Mouse (Mus musculus): ENCODE measurements around the gene Cldn10.
"Not testable (repeated sequence)": the region's sequence is repeated elsewhere in the genome, so short reads cannot be mapped to it uniquely, and the experiment has no call there.

The Cldn10 gene

GRCm38 (mm10) chr14:118781601-118782000 lies 6.1 kb upstream of the Cldn10 start:
- DNase-seq (ENCODE audit: low read depth, low spot score): no peak

DNA sequence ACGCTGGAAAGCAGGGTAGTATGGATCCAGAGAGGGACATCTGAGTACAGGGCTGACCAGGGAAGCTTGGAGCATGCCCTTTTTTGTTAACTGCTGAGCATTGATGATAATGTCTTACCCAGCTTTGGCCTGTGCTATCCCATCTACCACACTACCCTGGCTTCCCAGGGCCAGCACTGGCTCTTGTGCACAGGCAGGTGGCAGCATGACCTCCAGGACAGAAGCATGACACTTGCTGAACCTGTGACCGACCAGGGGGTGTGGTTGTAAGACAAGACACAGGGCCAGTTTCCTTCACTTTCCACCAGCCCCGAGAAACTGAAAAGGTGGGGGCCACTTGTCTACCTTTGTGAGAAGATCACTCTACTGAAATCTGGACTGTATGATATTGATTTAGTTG lies 5.5 kb upstream of the Cldn10 start:
- DNase-seq (ENCODE audit: low read depth, low spot score): no peak

DNA sequence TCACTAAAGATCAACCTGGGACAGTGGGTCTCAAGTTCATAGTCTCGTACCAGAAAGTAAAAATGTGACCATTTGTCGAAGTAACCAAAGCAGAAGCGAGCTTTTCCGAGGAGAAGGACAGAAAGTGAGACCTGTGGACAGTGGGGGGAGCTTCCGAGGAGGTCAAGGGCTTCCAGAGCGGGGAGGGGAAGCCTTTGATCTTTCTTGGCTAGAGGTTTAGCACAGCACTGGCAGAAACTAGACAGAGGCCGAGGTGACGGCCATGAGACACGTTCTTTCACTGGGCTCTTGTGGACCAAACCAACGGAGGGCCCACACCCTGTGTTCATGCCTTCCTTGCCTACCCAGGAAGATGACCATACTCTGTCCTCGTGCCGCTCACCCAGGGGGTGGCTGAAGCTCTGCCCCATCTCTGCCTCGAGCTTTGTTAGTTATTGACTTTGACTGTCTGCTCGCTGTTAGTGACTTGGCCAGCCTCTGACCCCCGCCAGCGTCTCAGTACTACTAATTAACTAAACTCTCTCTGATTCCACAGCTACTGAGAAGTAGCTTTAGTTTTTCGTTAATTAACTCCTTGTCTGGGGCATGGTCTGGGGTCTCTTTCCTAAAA lies 4.3 kb upstream of the Cldn10 start:
- DNase-seq (ENCODE audit: low read depth, low spot score): no peak

DNA sequence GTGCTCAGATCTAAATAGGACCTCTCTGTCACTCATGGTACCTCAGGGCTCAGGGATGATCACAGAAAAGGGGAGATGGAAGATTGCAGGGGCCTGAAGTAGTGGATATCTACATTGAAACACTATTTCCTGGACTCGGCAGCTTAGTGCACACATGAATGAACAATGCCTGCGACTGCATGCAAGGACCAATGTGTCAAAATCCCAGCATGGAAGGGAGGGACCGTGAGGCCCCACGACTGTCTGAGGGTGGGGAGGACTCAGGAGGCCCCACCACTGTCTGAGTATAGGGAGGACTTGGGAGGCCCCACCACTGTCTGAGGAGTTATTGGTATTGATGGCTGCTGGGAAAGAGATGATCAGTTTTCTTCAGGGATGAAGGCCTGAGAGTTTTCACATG lies 2.5 kb downstream of the Cldn10 start:
- DNase-seq (ENCODE audit: low read depth, low spot score): no peak

- no peak for DNase-seq (ENCODE audit: low read depth, low spot score)
Measured at GRCm38 (mm10) chr14:118792957-118793356, 5.2 kb downstream of the Cldn10 start.

DNA sequence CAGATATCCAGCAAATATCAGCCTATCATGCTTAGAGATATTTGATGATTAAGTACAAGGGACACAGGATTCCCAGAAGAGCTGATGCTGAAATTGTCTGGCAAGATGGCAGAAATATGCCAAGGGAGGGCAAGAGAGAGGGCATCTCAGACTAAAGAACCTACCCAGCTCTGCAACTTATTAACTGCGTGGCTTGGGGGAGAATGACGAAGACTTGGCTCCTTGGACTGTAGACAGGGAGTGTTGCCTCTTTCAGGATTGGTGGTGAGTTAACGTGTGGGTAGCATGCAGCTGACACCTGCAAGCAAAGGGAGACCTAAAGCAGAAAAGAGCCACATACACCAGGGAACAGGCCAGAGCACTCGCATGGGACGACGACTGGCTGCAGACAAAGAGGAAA lies 5.7 kb downstream of the Cldn10 start:
- no peak for DNase-seq (ENCODE audit: low read depth, low spot score)

- no peak for DNase-seq (ENCODE audit: low read depth, low spot score)
Measured at GRCm38 (mm10) chr14:118794196-118794595, 6.5 kb downstream of the Cldn10 start.

DNA sequence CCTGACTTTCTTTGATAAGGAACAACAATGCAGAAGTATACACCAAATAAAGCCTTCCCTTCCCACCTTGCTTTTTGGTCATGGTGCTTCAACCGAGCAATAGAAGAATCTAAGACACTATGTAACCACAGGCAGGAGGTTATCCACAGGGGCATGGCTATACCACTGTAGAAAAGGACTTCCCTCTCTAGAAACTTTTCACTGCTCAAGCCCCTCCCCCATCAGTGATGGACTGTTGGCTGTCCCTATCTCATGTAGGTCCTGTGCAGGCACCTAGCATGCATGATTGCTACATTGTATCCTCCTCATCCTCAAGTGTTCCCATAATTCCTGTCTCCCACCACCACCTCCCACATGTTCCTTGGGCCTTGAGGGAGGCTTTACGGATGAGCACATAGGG lies 7.2 kb downstream of the Cldn10 start:
- no peak for DNase-seq (ENCODE audit: low read depth, low spot score)

- DNase-seq (ENCODE audit: low read depth, low spot score): no peak
Measured at GRCm38 (mm10) chr14:118795915-118796693, 8.4 kb downstream of the Cldn10 start.

DNA sequence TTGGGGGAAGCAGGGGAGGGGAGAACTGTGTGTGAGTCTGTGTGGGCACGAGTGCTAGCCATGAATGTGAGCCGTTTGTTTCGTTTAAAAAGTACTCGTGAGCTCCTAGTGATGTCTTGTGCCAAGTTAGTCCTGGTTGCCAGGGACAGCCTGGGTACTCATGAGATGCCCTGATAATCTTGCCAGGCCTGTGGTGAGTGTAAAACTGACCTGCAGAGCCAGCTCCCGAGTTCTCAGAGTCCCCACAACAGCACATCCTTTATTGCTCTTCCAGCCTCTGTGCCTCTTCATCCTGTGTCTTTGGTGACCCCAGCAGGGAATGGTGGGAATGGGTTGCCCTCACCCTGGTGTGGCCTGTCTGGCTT lies 9.0 kb downstream of the Cldn10 start:
- no peak for DNase-seq (ENCODE audit: low read depth, low spot score)

GRCm38 (mm10) chr14:118797270-118797669 lies 9.6 kb downstream of the Cldn10 start:
- DNase-seq (ENCODE audit: low read depth, low spot score): no peak

DNA sequence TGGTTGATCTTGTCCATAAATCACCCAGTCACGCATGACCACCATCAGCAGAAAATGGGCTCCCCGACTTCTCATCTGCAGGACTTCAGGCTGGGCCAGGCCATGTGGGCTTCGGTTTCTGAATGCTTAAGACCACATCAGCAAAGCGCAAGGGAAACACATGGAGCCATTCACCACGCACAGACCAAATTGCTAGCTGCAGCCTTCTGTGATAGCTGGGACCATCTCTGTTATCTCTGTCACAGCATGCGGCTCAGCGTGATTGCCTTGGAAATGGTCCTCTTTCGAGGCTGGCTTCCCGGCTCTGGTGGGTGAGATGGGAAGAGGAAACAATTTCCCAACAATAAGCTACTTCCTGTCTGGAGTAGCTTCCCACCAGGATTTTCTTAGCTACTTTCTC lies 12.2 kb downstream of the Cldn10 start:
- no peak for DNase-seq (ENCODE audit: low read depth, low spot score)

GRCm38 (mm10) chr14:118803936-118804335 lies 16.2 kb downstream of the Cldn10 start:
- DNase-seq (ENCODE audit: low read depth, low spot score): no peak

DNA sequence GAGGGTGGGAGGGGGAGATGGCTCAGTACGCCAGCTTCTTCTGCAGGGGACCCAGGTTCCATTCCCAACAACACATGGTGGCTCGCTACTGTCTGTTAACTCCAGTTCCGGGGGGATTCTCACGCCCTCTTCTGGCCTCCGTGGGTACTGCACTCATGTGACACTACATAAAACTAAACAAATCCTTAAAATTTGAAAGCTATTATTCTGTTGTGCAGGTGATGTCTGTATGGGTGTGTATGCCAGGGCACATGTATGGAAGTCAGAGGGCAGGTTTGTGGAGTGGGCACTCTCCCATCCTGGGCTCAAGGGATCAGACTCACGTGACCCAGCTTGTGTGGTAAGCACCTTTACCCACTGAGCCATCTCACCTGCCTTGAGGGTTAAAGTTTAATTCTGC lies 16.6 kb downstream of the Cldn10 start:
- no peak for DNase-seq (ENCODE audit: low read depth, low spot score)

- DNase-seq (ENCODE audit: low read depth, low spot score): no peak
Measured at GRCm38 (mm10) chr14:118807653-118808052, 19.9 kb downstream of the Cldn10 start.

- DNase-seq (ENCODE audit: low read depth, low spot score): not testable (repeated sequence)
Measured at GRCm38 (mm10) chr14:118808183-118808582, 20.5 kb downstream of the Cldn10 start.

GRCm38 (mm10) chr14:118809686-118810085 lies 22.0 kb downstream of the Cldn10 start:
- no peak for DNase-seq (ENCODE audit: low read depth, low spot score)

DNA sequence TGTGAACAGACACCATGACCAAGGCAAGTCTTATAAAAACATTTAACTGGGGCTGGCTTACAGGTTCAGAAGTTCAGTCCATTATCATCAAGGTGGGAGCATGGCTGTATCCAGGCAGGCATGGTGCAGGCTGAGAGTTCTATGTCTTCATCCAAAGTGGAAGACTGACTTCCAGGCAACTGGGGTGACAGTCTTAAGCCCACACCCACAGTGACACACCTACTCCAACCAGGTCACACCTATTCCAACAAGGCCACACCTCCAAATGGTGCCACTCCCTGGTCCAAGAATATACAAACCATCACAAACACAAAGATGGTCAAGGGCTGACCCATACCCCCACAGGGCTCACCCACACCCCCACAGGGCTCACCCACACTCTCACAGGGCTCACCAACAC lies 23.5 kb downstream of the Cldn10 start:
- DNase-seq (ENCODE audit: low read depth, low spot score): not testable (repeated sequence)

DNA sequence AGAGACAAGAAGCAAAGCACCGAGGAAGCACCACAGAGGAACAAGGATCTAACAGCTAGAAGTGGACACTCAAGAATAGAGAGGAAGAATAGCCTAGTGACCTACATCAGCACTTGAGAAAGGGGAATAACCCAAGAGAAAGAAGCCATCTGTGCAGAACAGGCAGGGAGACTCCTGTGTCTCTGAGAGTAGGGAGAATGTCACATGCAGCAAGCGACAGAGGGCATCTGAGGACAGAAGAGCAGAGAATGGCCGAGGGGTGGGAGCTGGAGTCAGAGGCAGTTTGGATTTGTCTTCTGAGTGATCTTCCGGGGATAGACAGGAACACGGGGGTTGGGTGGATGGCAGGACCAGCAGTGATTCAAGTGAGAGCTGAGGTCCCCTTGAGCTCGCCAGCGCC lies 25.4 kb downstream of the Cldn10 start:
- no peak for DNase-seq (ENCODE audit: low read depth, low spot score)

- DNase-seq (ENCODE audit: low read depth, low spot score): peak; percentile 26
Measured at GRCm38 (mm10) chr14:118816503-118816902, 28.8 kb downstream of the Cldn10 start.

DNA sequence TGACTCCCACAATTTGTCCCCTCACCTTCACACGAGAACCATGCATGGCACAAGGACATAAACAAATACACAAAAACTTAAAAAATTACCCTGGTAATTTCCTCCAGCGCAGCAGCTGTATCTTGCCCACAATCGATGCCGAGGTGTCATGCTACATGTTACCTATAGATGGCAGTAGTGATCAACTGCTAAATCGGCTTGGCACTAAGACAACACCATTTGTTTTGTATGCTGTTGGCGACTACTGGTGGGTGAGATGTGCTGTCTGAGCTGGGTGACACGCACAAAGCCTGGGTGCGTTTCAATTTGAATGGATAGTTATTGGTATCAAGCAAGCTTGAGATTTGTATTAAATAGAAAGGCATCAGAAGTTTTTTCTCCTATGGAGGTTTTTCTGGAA lies 32.4 kb downstream of the Cldn10 start:
- DNase-seq (ENCODE audit: low read depth, low spot score): peak; percentile 58

GRCm38 (mm10) chr14:118822816-118823215 lies 35.1 kb downstream of the Cldn10 start:
- no peak for DNase-seq (ENCODE audit: low read depth, low spot score)

- no peak for DNase-seq (ENCODE audit: low read depth, low spot score)
Measured at GRCm38 (mm10) chr14:118823313-118823712, 35.6 kb downstream of the Cldn10 start.

Measured in telencephalon, adult 2 months (tissue).